Mouse (Mus musculus) heart, embryonic 16.5 days (tissue): ENCODE results near the gene Stx16. TPM values are rescaled to one million over a fixed set of nuclear protein-coding genes. Genes with fewer than 3 reads are reported as not detected.

Experiments
- ATAC-seq: fragments of 200-750 bp; cut with Nextera tagmentation; replicated peaks from 2 replicates; pipeline ENCODE4 v1.8.0; 2017; ENCODE audit warnings: moderate number of reproducible peaks; ENCODE audit not compliant: insufficient read depth, low FRiP score; ENCODE audit errors: extremely low read depth
- H3K27ac ChIP-seq: fragments of 300-500 bp; sonication (generic); 2 replicates; pipeline ENCODE4 v1.5.1; 2014; ENCODE audit warnings: mild to moderate bottlenecking, low read length, control low read depth, moderate library complexity
- H3K27me3 ChIP-seq: fragments of 300-500 bp; sonication (generic); 2 replicates; pipeline ENCODE4 v1.6.1; 2014; ENCODE audit warnings: low read length, mixed read lengths; ENCODE audit not compliant: control insufficient read depth, insufficient read depth
- H3K36me3 ChIP-seq: fragments of 300-500 bp; sonication (generic); 2 replicates; pipeline ENCODE4 v1.6.1; 2014; ENCODE audit not compliant: control insufficient read depth, insufficient read depth
- H3K4me1 ChIP-seq: fragments of 300-500 bp; sonication (generic); 2 replicates; pipeline ENCODE4 v1.6.1; 2014; ENCODE audit warnings: low read length, mixed read lengths; ENCODE audit not compliant: control insufficient read depth, insufficient read depth
- H3K4me2 ChIP-seq: fragments of 300-500 bp; sonication (generic); 2 replicates; pipeline ENCODE4 v1.6.1; 2014; ENCODE audit warnings: low read depth, mild to moderate bottlenecking, control low read depth, low read length
- H3K4me3 ChIP-seq: fragments of 300-500 bp; sonication (generic); 2 replicates; pipeline ENCODE4 v1.5.1; 2014; ENCODE audit warnings: mild to moderate bottlenecking, control low read depth, low read length
- H3K9ac ChIP-seq: fragments of 300-500 bp; sonication (generic); 2 replicates; pipeline ENCODE4 v1.6.1; 2014; ENCODE audit warnings: low read length, control low read depth
- H3K9me3 ChIP-seq: fragments of 300-500 bp; sonication (generic); replicated peaks from 2 replicates; pipeline ENCODE4 v1.6.1; 2016; ENCODE audit warnings: low read length; ENCODE audit not compliant: control insufficient read depth
- WGBS: fragments of 180-500 bp; shearing (Covaris S2); extraction: QIAGEN DNeasy Blood & Tissue Kit; methylation state at CpG from one replicate; pipeline ENCODE4 v1.1.7; 2014; 5-methylcytosine and 5-hydroxymethylcytosine counted together
- polyA plus RNA-seq: library from polyadenylated mRNA; unstranded; fragments of >200 nt; fragmentation: Nextera tagmentation; extraction: Ambion mirVana; gene quantifications from 2 replicates; pipeline ENCODE4 v1.2.1, GENCODE M21; 2015

Stx16 gene
- polyA plus RNA-seq, result 8.6 and 9.0 TPM in 2 replicates

DNA sequence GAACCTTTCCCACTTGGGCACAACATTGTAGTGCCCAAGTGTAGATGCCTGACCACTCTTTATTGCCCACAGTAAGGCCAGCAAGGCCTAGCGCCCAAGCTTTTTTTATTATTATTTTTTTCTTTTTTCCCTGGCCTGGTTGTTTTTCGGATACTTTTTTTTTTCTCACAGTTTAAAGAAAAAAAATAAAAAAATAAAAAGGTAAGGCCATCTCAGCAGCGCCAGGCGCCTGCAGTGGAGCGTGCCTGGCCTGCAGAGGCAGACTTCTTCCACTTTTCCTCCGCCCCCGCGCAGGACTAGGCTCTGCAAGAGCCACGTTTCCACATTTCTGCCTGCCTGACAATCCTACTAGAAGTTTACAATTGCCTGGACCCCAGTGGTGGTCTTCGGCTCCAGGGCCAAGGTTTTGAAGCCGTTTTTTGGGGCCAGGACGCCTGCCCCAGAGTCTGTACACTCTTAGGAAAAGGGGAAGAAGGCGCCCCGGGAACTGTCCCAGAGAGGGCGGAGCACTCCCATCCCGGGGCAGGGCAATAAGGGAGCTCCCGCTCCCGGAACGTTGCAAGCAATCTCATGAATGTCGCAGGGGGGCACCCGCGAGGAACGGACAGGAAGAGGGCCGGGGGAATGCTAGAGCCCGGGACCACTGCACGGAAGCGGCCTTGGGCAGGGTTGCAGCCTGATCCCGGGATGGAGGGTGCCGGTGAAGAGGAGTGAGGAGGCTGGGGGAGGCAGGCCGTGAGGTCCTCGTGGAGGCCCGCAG is at the start of gene Stx16:
Gene Stx16, plus strand, starts transcription at position 636 of the 760 bp plus-strand sequence.
- 1% methylated on average over 32 of the region's 32 CpGs for WGBS
- H3K36me3 ChIP-seq, result no peaks in the 10 kb centered on the region
- peak within 1 kb of the TSS; percentile 92 for H3K27ac ChIP-seq
- H3K4me3 ChIP-seq, result peak within 1 kb of the TSS; percentile 85
- peak within 1 kb of the TSS; percentile 91 for H3K9ac ChIP-seq
- H3K27me3 ChIP-seq, result no peaks in the 10 kb centered on the region
- ATAC-seq, result peak; percentile 97
- H3K4me2 ChIP-seq, result peak within 1 kb of the TSS; percentile 95
- H3K4me1 ChIP-seq, result peaks cover 25% of the 10 kb centered on the region
- H3K9me3 ChIP-seq, result no peaks in the 10 kb centered on the region

DNA sequence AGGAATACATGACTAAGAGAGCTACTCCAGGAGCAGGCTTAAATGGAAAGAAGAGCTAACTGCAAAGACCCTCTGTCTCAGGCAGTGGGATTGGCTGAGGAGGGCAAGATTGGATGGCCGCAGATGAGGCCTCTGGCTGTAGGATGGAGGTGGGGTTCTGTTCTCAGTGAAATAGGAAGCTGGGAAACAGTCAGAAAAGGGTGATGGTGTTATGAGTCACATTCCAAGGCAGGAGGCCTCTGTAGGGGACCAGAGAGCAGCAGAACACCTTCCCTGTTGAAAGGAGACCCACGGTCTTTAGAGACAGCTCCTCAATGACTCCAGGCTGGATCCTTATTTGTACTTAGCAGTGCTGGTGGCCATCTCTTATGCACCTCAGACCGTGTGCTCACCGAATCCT is 49.7 kb upstream of the Stx16 start:
- Histone ChIP-seq H3K27ac (no peak overlapping the region), H3K4me2 (no peak overlapping the region), H3K9me3 (no peaks in the 10 kb centered on the region), H3K36me3 (no peaks in the 10 kb centered on the region), H3K4me3 (no peak overlapping the region), H3K27me3 (no peaks in the 10 kb centered on the region), H3K9ac (no peak overlapping the region), H3K4me1 (no peaks in the 10 kb centered on the region)
- ATAC-seq, result no peak
- WGBS, result 53% methylated on average over 4 of the region's 4 CpGs

DNA sequence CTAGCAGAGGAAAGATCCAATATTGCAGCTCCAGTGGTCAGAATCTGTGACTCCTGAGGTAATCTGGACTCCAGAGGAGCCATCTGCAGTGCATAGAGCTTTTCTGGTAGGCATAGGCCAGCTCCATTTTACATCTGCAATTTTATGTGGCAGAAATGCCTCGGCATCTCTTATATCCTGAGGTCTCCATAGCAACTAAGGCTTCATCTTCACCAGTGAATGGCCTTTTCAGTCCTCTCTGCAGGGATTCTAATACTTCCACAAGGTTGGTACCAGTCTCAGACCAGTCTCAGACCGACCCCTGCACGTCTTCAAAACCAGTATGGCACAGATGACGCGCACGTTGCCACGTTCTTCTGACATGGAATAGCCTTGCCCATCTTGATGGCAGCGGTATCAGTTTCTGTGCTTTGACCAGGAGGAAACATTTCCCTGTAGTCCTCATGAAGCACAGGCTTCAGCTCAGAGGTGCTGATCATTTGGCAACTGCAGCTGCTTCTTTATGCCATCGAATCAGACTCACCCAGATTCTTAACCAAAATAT is 42.8 kb upstream of the Stx16 start:
- Histone ChIP-seq H3K27me3 (no peaks in the 10 kb centered on the region), H3K36me3 (no peaks in the 10 kb centered on the region), H3K4me1 (no peaks in the 10 kb centered on the region), H3K9ac (no peak overlapping the region), H3K4me3 (no peak overlapping the region), H3K9me3 (no peaks in the 10 kb centered on the region), H3K4me2 (no peak overlapping the region), H3K27ac (no peak overlapping the region)
- 88% methylated on average over 9 of the region's 9 CpGs for WGBS
- ATAC-seq, result no peak

DNA sequence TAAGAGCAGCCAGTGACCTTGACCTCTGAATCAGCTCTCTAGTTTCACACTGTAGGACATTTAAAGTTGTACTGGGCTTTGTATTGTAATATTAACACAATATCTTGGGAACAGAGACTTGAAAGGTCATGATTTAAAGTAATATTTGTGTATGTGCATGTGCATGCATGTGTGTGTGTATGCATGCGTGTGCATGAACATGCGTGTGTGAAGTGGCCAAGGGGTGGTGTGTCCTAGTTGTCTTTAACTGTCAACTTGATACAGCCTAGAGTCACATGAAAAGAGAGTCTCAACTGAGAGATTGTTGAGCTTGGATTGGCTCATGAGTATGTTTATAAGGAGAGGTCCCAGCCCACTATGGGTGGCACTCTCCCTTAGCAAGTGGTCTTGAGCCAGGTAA is 28.5 kb upstream of the Stx16 start:
- H3K4me2 ChIP-seq, result no peak overlapping the region
- ATAC-seq, result no peak
- no peak overlapping the region for H3K27ac ChIP-seq
- H3K27me3 ChIP-seq, result peaks cover 11% of the 10 kb centered on the region
- no peaks in the 10 kb centered on the region for H3K36me3 ChIP-seq
- H3K4me3 ChIP-seq, result no peak overlapping the region
- peaks cover 6% of the 10 kb centered on the region; the same call in 1 of the 2 replicates for H3K4me1 ChIP-seq
- 96% methylated on average over 2 of the region's 2 CpGs for WGBS
- peaks cover 8% of the 10 kb centered on the region for H3K9me3 ChIP-seq
- H3K9ac ChIP-seq, result no peak overlapping the region

DNA sequence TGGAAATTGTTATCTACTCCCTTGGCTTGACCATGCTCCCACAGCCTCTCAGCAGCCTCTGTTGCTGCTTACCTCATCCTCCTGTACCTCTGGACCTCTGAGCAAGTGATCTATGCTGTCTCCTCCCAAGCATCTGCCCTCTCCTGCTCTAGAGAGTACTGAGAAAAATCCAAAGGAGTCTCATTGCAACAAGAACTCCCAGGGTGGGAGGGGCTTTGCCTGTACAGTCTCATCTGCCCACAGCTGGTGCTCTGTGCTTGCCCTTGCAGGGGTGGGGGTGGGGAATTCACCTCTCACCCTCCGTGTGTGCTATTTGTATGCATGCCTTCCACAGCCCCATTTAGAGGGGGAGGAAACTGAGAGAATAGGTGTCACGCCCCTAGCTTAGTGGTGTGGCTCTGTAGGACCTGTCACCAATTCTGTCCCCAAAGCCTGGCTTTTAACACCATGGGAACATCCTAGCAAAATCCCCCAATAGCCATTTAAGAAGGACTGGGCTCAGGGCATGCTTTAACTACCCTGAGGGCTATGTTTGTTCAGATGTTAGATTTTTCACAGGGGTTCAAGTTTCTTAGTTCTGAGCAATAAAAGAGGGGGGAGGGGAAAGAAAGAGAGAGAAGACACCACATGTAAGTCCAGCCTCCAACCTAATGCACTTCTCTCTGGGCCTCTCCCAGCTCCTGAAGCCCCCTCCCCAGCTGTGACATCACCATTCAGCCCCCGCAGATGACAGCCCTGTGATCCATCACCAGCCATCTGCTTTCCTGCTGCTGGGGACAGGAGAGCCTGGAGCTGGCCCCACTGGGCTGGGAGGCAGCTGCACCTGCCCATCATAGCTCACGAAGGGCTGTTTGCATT is 26.4 kb upstream of the Stx16 start:
- no peak overlapping the region for H3K4me2 ChIP-seq

DNA sequence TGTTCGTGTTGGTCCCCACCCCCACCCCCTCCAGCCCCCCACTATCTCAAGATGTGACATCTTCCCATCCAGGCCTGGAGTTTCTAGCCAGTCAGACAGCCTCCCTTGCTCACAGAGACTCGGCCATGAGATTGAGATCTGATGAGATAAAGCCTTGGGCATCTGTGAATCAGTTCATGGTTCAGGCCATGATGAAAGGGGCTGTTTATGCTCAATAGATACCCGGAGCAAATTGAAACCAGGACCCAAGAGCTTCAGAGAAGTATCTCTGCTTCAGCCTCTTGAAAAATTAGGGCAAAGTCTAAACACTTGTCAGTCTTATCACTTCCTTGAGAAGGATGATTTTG is 25.8 kb upstream of the Stx16 start:
- Histone ChIP-seq H3K9ac (no peak overlapping the region), H3K36me3 (no peaks in the 10 kb centered on the region), H3K4me1 (peaks cover 6% of the 10 kb centered on the region; the same call in 1 of the 2 replicates), H3K27ac (no peak overlapping the region), H3K27me3 (peaks cover 11% of the 10 kb centered on the region), H3K4me2 (no peak overlapping the region), H3K9me3 (peaks cover 8% of the 10 kb centered on the region), H3K4me3 (no peak overlapping the region)
- ATAC-seq, result no peak
- 7% methylated on average over 3 of the region's 3 CpGs for WGBS

More for the DNA sequence above, 26.4 kb upstream of the Stx16 start:
- H3K4me1 ChIP-seq, result peaks cover 6% of the 10 kb centered on the region; the same call in 1 of the 2 replicates
- H3K27me3 ChIP-seq, result peaks cover 11% of the 10 kb centered on the region
- no peak overlapping the region for H3K4me3 ChIP-seq
- 0 out of 2 replicates have a peak, but pooled peaks have one; percentile 45 for ATAC-seq
- H3K9ac ChIP-seq, result no peak overlapping the region
- 15% methylated on average over 4 of the region's 4 CpGs for WGBS
- H3K27ac ChIP-seq, result no peak overlapping the region
- peaks cover 8% of the 10 kb centered on the region for H3K9me3 ChIP-seq
- no peaks in the 10 kb centered on the region for H3K36me3 ChIP-seq

DNA sequence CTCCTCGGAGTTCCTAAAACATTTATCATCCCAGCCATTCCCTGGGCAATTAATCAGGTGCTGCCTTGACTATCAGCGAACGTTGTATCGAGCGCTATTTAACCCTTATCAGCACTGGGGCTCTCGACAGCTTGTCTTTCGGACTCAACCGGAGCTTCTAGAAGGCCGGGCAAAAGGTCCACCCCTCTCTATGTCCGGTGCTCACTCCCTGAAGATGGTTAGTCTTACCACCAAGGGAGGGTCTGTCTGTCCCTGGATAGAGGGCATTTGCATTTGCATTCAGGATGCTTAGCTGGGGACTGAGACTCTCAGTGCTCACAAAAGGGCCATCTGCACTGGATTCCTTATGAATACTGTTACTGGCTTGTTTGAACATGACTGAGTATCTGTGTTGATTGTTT is 25.0 kb upstream of the Stx16 start:
- no peaks in the 10 kb centered on the region for H3K36me3 ChIP-seq
- no peak overlapping the region for H3K4me3 ChIP-seq
- 6% methylated on average over 10 of the region's 10 CpGs for WGBS
- H3K9ac ChIP-seq, result no peak overlapping the region
- H3K27me3 ChIP-seq, result peaks cover 11% of the 10 kb centered on the region
- H3K27ac ChIP-seq, result no peak overlapping the region
- no peak overlapping the region for H3K4me2 ChIP-seq
- H3K4me1 ChIP-seq, result peaks cover 6% of the 10 kb centered on the region; the same call in 1 of the 2 replicates
- H3K9me3 ChIP-seq, result peaks cover 8% of the 10 kb centered on the region
- ATAC-seq, result no peak

DNA sequence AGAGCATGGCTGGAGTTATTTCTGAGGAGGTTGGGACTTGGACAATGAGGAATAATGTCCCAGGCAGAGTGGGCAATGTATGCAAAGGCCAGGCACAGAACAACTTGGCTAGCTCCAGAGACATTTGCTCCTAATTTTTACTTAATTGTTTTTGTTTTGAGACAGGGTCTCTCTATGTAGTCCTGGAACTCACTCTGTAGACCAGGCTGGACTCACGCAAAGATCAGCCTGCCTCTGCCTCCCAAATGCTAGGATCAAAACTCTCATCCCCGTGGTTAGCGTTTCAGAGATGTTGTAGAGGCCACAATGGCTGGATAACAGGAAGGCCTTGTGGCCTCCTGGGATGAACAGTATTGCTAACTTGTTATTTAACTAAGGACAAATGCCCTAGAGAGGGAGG is 21.6 kb upstream of the Stx16 start:
- ATAC-seq, result no peak
- peaks cover 11% of the 10 kb centered on the region for H3K27me3 ChIP-seq
- no peak overlapping the region for H3K9ac ChIP-seq
- no peak overlapping the region for H3K4me3 ChIP-seq
- 87% methylated on average over 3 of the region's 3 CpGs for WGBS
- no peak overlapping the region for H3K4me2 ChIP-seq
- no peaks in the 10 kb centered on the region for H3K36me3 ChIP-seq
- H3K9me3 ChIP-seq, result no peaks in the 10 kb centered on the region
- H3K4me1 ChIP-seq, result peaks cover 6% of the 10 kb centered on the region; the same call in 1 of the 2 replicates
- H3K27ac ChIP-seq, result no peak overlapping the region

DNA sequence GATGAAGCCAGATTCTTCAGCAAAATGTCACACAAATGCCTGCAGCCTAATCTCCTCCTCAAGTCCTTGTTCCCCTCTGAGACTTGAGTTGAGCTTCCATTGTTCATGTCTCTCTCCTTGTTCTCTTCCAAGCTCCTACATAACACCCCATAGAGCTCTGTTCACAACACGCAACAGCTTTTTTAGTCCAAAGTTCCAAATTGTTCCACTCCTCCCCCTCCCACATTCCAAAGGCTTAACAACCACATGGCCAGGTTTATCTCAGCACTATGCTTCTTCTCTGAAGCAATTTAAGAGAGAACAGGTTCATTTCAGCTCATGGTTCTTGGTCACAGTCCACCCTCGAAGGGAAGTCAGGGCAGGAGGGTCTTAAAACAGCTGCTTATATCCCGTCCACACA is 18.4 kb upstream of the Stx16 start:
- H3K4me2 ChIP-seq, result no peak overlapping the region
- WGBS, result 65% methylated on average over 3 of the region's 3 CpGs
- no peak overlapping the region for H3K27ac ChIP-seq
- H3K27me3 ChIP-seq, result no peaks in the 10 kb centered on the region
- no peaks in the 10 kb centered on the region for H3K9me3 ChIP-seq
- no peak for ATAC-seq
- H3K4me1 ChIP-seq, result no peaks in the 10 kb centered on the region
- no peak overlapping the region for H3K9ac ChIP-seq
- no peaks in the 10 kb centered on the region for H3K36me3 ChIP-seq
- H3K4me3 ChIP-seq, result no peak overlapping the region
